Mouse (Mus musculus) spleen, adult 2 months (tissue): ENCODE results near the gene Hccs.

Source experiments
- CTCF ChIP-seq: fragments of 200-500 bp; IDR thresholded peaks from 2 replicates; pipeline ENCODE4 v1.5.1; 2011; ENCODE audit warnings: mild to moderate bottlenecking, inconsistent platforms; ENCODE audit not compliant: insufficient read depth, insufficient read length, insufficient replicate concordance; ENCODE audit errors: extremely low read depth
- POLR2A ChIP-seq: fragments of 200-500 bp; IDR thresholded peaks from 2 replicates; pipeline ENCODE4 v1.6.1; 2011; ENCODE audit warnings: low read depth, low read length, inconsistent platforms

DNA sequence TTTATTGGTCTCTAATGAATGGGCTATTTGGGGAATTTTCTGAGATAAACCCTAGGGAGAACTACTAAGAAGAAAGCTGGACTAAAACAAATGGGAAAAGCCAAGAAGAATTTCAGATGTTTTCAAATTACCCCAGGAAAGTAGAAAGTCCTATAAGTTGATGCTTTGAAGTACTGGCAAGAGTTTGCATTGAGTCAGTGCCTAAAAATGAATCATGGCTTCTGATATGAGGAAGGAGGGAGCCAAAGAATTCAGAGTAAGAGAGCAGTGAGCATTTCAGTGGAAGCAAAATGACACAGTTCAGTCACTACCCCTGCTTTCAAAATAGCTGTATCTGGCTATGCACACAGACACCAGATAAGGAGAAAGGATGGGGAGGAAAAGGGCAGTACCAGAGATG, 63.4 kb downstream of the Hccs start:
- no peak for TF ChIP-seq POLR2A
- TF ChIP-seq CTCF: no peak
